Mouse (Mus musculus) liver, postnatal 0 days (tissue): Measurements from ENCODE around the gene Gm21887. TPM values are rescaled to one million over a fixed set of nuclear protein-coding genes. Genes with fewer than 3 reads are reported as not detected.
"Not testable (repeated sequence)": the region's sequence is repeated elsewhere in the genome, so short reads cannot be mapped to it uniquely, and the experiment has no call there.

Experiments used
- ATAC-seq: fragments of 200-750 bp; cut with Nextera tagmentation; 2 replicates; pipeline ENCODE4 v1.8.0; 2017; ENCODE audit warnings: mild to moderate bottlenecking, moderate library complexity
- DNase-seq: peaks from one replicate; pipeline ENCODE4 v3.0.0-alpha.2; 2016
- H3K27ac ChIP-seq: fragments of 300-500 bp; sonication (generic); 2 replicates; pipeline ENCODE4 v1.5.1; 2014; ENCODE audit warnings: antibody characterized with exemption, moderate library complexity, mild to moderate bottlenecking, low read depth
- H3K27me3 ChIP-seq: fragments of 300-500 bp; sonication (generic); 2 replicates; pipeline ENCODE4 v1.6.1; 2014; ENCODE audit warnings: low read length, control low read depth, mixed read lengths; ENCODE audit not compliant: insufficient read depth
- H3K36me3 ChIP-seq: fragments of 300-500 bp; sonication (generic); replicated peaks from 2 replicates; pipeline ENCODE4 v1.6.1; 2014; ENCODE audit warnings: mild to moderate bottlenecking, control low read depth, low read length, moderate library complexity, mixed read lengths; ENCODE audit not compliant: insufficient read depth
- H3K4me1 ChIP-seq: fragments of 300-500 bp; sonication (generic); 2 replicates; pipeline ENCODE4 v1.6.1; 2014; ENCODE audit warnings: antibody characterized with exemption, mild to moderate bottlenecking, control low read depth; ENCODE audit not compliant: insufficient read depth
- H3K4me2 ChIP-seq: fragments of 300-500 bp; sonication (generic); 2 replicates; pipeline ENCODE4 v1.6.1; 2014; ENCODE audit warnings: low read depth, mild to moderate bottlenecking, low read length, moderate library complexity, mixed read lengths
- H3K4me3 ChIP-seq: fragments of 300-500 bp; sonication (generic); 2 replicates; pipeline ENCODE4 v1.5.1; 2014; ENCODE audit warnings: low read depth, low read length
- H3K9ac ChIP-seq: fragments of 300-500 bp; sonication (generic); replicated peaks from 2 replicates; pipeline ENCODE4 v1.6.1; 2014; ENCODE audit warnings: mild to moderate bottlenecking, moderate library complexity
- H3K9me3 ChIP-seq: fragments of 300-500 bp; sonication (generic); 2 replicates; pipeline ENCODE4 v1.6.1; 2016; ENCODE audit warnings: mild to moderate bottlenecking, control low read depth, low read length, mixed read lengths
- CTCF ChIP-seq: sonication (generic); IDR thresholded peaks from 2 replicates; pipeline ENCODE4 v1.5.1; 2016; ENCODE audit warnings: antibody characterized with exemption, low read depth
- whole genome bisulfite sequencing: fragments of 180-500 bp; shearing (Covaris S2); extraction: QIAGEN DNeasy Blood & Tissue Kit; methylation state at CpG from one replicate; pipeline ENCODE4 v1.1.7; 2014; ENCODE audit not compliant: insufficient replicate concordance; 5-methylcytosine and 5-hydroxymethylcytosine counted together
- polyA plus RNA-seq: library from polyadenylated mRNA; unstranded; fragments of >200 nt; fragmentation: Nextera tagmentation; extraction: Ambion mirVana; gene quantifications from 2 replicates; pipeline ENCODE4 v1.2.1, GENCODE M21; 2015

Gene Gm21887
- polyA plus RNA-seq, 1 experiment from 2014 or later = 87.0 TPM

DNA sequence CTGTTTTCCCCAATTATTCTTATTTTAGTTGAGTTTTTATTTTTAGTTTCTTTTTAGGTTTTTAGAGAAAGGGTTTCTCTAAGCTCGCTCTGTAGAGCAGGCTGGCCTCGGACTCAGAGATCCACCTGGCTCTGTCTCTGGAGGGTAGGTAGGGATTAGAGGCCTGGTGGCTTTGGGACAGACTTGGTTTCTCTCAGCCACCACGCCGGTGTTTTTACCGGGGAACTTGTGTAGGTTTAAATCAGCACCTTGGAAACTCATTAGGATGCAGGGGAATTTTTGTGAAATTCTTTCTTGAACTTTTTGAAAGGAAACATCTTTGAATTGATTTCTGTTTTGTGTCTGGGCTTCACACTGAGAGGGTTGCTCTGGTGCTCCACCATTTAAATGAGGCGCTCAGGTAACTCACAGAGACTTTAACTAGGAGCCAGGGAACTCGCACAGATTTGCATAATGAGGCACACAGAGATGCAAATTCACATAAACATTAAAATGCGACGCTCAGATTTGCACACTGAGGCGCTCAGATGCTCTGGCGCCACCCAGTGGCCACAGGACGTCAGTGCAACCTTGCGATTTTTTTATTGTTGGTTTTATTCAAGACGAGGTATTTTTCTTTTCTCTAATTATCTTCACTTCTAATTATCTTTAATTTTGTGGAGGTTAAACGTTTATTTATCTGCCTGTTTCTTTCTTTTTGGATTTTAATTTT, 12.4 kb downstream of the Gm21887 start:
- not testable (repeated sequence) for H3K27me3 ChIP-seq, H3K27ac ChIP-seq, ATAC-seq, H3K4me1 ChIP-seq, H3K9ac ChIP-seq, H3K9me3 ChIP-seq, H3K4me3 ChIP-seq, H3K4me2 ChIP-seq
- peak; percentile 84 for TF ChIP-seq CTCF
- peak; percentile 62 for DNase-seq
- peaks cover 14% of the 10 kb centered on the region for H3K36me3 ChIP-seq
- WGBS = 58% methylated on average over 15 of the region's 15 CpGs

Other genes starting within 250 kb of the Gm21887 start
- gene 4933400A11Rik, start 230.0 kb upstream of the Gm21887 start, polyA plus RNA-seq = not detected in 2 replicates